Mouse (Mus musculus): Measurements from ENCODE around the gene Lrrc27. TPM values are rescaled to one million over a fixed set of nuclear protein-coding genes. Genes with fewer than 3 reads are reported as not detected.

Gene Lrrc27
- polyA plus RNA-seq, 1 experiment: not detected

DNA sequence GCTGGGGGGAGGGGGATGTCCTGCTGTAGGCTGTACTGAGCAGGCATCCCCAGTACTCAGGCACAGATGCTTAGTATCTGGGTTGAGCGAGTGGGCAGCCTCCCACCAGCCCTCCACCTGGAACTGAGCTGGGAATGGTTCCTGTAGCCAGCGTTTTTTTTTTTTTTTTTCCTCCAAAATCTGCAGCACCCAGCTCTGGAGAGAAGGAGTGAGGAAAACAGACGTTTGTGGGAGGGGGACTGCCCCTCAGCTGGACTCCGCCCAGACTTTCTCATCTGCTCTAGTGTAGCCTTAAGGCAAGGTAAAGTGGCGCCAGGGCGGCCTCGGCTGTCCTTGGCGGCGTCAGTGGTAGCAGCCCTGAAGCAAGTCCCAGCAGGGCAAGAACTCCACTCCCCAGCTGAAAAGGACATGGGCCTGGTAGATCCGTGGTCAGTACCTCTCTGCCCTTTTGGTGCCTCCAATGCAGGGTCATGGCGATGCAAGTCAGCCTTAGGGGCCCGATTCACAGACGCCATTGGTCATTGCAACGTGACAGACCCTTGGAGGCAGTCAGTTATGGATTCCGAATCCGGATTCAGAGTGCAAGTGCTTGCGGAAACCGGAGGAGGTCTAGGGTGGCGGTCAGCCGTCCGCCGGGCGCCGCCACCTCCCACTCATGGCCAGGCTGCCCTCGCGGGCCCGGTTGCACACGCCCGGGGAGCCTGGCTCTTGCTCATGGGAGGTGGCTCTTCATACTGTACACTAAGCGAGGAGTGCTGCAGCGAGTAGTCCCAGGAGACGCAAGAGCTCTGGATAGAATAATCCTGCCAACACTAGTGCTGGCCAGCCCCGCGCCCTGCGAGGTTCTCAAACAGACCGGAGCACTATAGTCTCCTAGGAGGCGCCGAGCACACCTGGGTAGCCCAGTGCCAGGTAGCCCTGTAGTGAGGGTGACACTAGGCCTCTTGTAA is 34.4 kb downstream of the Lrrc27 start:
- peaks cover 38% of the 10 kb centered on the region for H3K27me3 ChIP-seq (ENCODE audit: control insufficient read depth)
- no peaks in the 10 kb centered on the region for H3K9me3 ChIP-seq (ENCODE audit: control insufficient read depth, low read length)
- TF ChIP-seq TAL1 (IDR thresholded peaks at IDR 0.05; ENCODE audit: low read length) (no peak), GATA1 (IDR thresholded peaks at IDR 0.05; ENCODE audit: low read length) (no peak)
- peak overlapping the region; percentile 56 for H3K4me3 ChIP-seq (replicated peaks)
- no peaks in the 10 kb centered on the region for H3K36me3 ChIP-seq (ENCODE audit: control insufficient read depth)
- H3K4me1 ChIP-seq (ENCODE audit: control insufficient read depth): peaks cover 25% of the 10 kb centered on the region

DNA sequence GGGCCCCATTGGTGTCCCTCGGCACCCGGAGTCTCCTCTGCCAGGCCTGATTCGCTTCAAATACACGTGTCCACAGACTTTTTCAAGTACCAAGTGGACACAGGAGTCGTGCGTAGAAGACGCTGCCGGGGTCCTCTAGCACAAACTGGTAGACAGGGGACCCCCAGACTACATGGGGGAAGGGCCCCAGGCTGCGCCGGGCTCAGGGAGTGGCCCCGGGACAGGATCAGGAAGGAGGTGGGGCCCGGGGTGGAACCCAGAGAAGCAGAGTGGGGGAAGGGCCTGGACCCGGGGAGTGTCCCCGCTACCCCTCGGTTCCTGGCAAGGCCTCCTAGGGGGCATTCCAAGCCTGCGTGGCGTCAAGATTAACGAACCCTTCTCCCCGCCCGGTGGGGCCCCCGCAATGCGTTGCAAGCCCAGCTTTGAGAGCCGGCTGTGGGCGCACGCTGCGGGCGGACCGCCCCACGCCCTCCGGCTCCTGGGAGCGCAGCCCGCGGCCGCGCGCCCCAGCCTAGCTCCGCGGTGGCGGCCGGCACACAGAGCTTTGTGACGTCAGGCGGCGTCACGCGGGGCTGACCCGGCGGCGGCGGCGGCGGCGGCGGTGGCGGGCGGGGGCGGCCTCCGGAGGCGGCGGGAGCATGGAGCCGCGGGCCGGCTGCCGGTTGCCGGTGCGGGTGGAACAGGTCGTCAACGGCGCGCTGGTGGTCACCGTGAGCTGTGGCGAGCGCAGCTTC is 35.3 kb downstream of the Lrrc27 start, which contains the start of gene Pwwp2b:
Pwwp2b (plus strand) TSS at position 602 of the 734 bp plus-strand sequence.
- H3K27me3 ChIP-seq (ENCODE audit: control insufficient read depth): peaks cover 38% of the 10 kb centered on the region
- peaks cover 27% of the 10 kb centered on the region for H3K4me1 ChIP-seq (ENCODE audit: control insufficient read depth)
- TF ChIP-seq GATA1 (IDR thresholded peaks at IDR 0.05; ENCODE audit: low read length): no peak
- no peak for TF ChIP-seq TAL1 (IDR thresholded peaks at IDR 0.05; ENCODE audit: low read length)
- H3K36me3 ChIP-seq (ENCODE audit: control insufficient read depth): no peaks in the 10 kb centered on the region
- H3K9me3 ChIP-seq (ENCODE audit: control insufficient read depth, low read length): no peaks in the 10 kb centered on the region
- H3K4me3 ChIP-seq (replicated peaks): peak within 1 kb of the TSS; percentile 56

DNA sequence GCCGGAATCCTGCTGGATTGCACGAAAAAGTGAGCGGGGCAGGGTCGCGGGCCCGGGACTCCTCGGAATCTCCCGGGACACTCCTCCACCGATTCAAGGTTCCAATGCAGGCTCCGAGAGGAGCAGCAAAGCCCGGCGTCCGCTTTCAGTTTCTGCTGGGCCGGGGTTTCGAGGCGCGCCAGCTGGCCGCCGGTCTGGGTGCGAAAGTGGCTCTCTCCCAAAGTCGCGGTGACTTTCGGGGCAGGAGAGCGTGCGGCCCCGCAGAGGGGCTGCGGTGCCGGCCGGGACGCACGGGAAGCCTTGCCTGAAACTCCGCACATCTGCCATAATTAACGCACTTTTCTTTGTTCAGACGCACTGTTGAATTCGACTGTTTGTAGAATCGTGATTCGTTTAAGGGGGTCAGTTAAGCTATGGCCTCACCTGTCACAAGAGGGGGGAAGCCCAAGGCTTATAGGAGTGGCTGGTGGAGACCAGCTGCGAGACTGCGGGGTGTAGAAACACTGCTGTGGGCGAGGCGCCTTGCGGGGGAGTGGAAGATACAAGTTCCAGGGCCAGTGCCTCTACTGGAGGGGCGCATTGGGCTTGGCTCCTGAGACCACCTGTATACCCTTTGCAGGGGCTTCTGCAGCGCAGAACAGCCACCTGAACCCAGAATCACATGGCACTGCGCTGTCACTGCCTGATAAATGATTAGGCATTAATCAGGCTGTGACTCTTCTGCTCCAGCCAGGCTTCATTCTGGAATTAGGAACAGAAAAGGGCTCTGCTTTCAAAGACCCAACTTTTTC is 36.0 kb downstream of the Lrrc27 start:
- TF ChIP-seq GATA1 (IDR thresholded peaks at IDR 0.05; ENCODE audit: low read length): no peak
- TF ChIP-seq TAL1 (IDR thresholded peaks at IDR 0.05; ENCODE audit: low read length): no peak
- peak overlapping the region; percentile 56 for H3K4me3 ChIP-seq (replicated peaks)
- H3K36me3 ChIP-seq (ENCODE audit: control insufficient read depth): no peaks in the 10 kb centered on the region
- peaks cover 38% of the 10 kb centered on the region for H3K27me3 ChIP-seq (ENCODE audit: control insufficient read depth)
- H3K9me3 ChIP-seq (ENCODE audit: control insufficient read depth, low read length): no peaks in the 10 kb centered on the region
- H3K4me1 ChIP-seq (ENCODE audit: control insufficient read depth): peaks cover 27% of the 10 kb centered on the region

DNA sequence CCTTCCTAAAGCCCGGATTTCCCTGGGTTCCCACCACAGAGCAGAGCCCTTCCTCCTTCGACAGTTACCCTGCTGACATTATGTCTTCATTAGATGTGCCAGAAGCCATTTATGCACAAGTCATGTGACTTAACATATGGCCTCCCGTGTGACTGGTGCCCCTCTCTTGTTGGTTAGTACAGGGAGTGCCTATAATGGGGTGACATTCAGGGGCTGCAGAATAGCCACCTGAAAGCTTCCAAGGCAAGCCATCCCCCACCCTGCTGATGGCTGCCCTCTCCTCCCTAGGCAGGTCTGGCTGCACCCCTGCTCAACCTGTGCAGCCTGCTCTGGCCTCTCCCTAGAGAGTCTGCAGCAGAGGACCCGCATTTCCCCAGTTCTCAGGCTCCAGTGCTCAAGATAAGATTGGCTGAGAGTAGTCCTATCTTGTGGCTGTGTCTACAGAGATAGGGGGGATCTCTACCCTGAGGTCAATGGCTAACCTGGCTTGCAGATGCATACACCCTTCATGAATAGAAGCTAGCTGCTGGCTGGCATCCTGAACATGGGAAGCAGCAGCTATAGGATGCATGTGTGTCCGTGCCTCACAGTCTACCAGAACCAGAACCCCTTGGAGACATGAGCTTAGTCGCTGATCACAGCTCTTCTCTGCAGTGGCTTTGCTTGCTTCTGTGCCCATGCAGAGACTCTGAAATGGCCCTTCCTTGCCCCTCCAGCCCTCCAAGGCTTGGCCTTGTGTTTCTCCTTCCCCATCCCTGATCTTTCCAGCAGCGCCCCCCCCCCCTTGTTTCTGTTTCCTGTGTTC is 36.8 kb downstream of the Lrrc27 start:
- no peak for TF ChIP-seq GATA1 (IDR thresholded peaks at IDR 0.05; ENCODE audit: low read length)
- no peak for TF ChIP-seq TAL1 (IDR thresholded peaks at IDR 0.05; ENCODE audit: low read length)
- Histone ChIP-seq H3K27me3 (ENCODE audit: control insufficient read depth) (peaks cover 38% of the 10 kb centered on the region), H3K4me1 (ENCODE audit: control insufficient read depth) (peaks cover 27% of the 10 kb centered on the region), H3K36me3 (ENCODE audit: control insufficient read depth) (no peaks in the 10 kb centered on the region), H3K9me3 (ENCODE audit: control insufficient read depth, low read length) (no peaks in the 10 kb centered on the region), H3K4me3 (replicated peaks) (no peak overlapping the region)

DNA sequence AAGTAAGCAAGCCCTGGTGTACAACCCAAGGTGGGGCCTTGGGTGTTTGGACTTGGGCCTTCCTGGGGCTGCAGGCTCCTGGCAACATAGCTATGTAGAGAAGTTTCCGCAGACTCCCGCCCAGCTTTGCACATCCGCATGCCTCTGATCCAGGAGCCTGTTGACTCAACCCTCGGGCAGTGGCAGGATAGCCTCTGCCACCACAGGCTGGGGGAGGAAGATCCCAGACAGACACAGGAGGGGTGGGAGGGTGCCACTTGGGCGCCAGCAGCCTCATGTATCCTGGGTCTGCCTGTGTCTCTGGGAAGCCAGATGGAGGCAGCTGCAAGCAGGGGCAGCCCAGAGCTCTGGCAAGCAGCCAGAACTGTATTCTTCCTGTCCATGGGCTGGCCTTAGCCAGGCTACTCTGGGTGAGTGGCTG is 39.1 kb downstream of the Lrrc27 start:
- peaks cover 2% of the 10 kb centered on the region; the same call in 1 of the 2 replicates for H3K36me3 ChIP-seq (ENCODE audit: control insufficient read depth)
- H3K27me3 ChIP-seq (ENCODE audit: control insufficient read depth): peaks cover 31% of the 10 kb centered on the region
- peaks cover 27% of the 10 kb centered on the region for H3K4me1 ChIP-seq (ENCODE audit: control insufficient read depth)
- TF ChIP-seq TAL1 (IDR thresholded peaks at IDR 0.05; ENCODE audit: low read length): no peak
- no peak for TF ChIP-seq GATA1 (IDR thresholded peaks at IDR 0.05; ENCODE audit: low read length)
- no peak overlapping the region for H3K4me3 ChIP-seq (replicated peaks)
- no peaks in the 10 kb centered on the region for H3K9me3 ChIP-seq (ENCODE audit: control insufficient read depth, low read length)

DNA sequence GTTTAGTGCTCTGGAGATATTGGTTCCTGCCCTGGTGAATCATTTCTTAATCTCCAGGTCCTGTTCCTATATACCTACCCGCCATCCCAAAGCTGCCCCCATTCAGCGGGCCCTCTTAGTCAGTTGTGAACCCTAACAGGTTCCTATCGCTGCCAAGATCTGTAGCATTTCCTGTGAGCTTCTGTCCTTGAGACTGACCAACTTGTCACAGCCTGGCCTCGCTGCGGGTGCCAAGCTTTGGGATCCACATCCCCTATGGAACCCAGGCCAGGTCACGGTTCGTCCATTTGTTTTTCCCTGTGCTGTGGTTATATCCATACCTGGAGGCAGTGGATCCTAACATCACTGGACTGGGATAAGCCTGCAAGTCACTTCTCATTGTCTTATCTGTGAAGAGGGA is 39.8 kb downstream of the Lrrc27 start:
- Histone ChIP-seq H3K4me3 (replicated peaks) (no peak overlapping the region), H3K9me3 (ENCODE audit: control insufficient read depth, low read length) (no peaks in the 10 kb centered on the region), H3K4me1 (ENCODE audit: control insufficient read depth) (peaks cover 22% of the 10 kb centered on the region), H3K36me3 (ENCODE audit: control insufficient read depth) (peaks cover 2% of the 10 kb centered on the region; the same call in 1 of the 2 replicates), H3K27me3 (ENCODE audit: control insufficient read depth) (peaks cover 24% of the 10 kb centered on the region)
- TF ChIP-seq GATA1 (IDR thresholded peaks at IDR 0.05; ENCODE audit: low read length) (no peak), TAL1 (IDR thresholded peaks at IDR 0.05; ENCODE audit: low read length) (no peak)

DNA sequence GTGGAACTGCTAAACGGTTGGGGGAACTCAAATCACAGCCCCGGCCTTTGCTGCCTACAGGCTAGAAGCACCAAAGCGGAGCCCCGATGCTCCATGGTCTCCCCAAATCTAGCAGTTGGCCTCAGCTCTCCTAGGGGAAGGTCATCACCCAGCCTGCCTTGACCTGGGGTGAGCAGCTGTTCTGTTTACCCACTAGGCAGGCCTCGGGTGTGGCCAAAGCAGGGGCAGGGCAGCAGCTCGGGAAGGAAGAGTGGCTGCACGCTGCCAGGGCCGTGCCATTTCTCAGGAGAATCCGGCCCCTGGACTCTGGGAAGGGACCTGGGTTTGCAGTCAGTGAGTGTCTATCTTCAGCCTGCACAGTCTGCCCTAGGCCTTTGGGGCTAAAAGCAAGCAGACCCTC is 40.2 kb downstream of the Lrrc27 start:
- H3K36me3 ChIP-seq (ENCODE audit: control insufficient read depth): peaks cover 2% of the 10 kb centered on the region; the same call in 1 of the 2 replicates
- H3K4me3 ChIP-seq (replicated peaks): no peak overlapping the region
- no peaks in the 10 kb centered on the region for H3K9me3 ChIP-seq (ENCODE audit: control insufficient read depth, low read length)
- peaks cover 20% of the 10 kb centered on the region for H3K27me3 ChIP-seq (ENCODE audit: control insufficient read depth)
- TF ChIP-seq TAL1 (IDR thresholded peaks at IDR 0.05; ENCODE audit: low read length): no peak
- TF ChIP-seq GATA1 (IDR thresholded peaks at IDR 0.05; ENCODE audit: low read length): no peak
- H3K4me1 ChIP-seq (ENCODE audit: control insufficient read depth): peaks cover 18% of the 10 kb centered on the region

DNA sequence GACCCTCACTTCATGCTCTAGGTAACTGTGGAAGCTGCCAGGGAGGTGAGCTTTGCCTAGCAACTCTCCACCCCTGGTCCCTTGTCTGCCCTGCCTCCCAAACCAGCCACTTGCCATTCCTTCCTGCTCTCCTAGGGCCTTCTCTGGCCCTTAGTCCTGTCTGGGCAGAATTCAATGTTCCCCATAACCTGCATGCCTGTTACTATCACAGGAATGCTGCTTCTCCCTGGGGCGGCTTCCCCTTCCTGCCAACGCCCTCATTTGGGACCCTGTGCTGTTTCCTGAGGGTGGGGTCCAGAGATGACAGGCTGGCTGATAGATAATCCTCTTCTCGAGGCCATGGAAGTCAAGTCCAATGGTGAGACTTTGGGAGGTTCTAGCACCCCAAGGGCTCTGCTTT is 40.7 kb downstream of the Lrrc27 start:
- TF ChIP-seq TAL1 (IDR thresholded peaks at IDR 0.05; ENCODE audit: low read length) (no peak), GATA1 (IDR thresholded peaks at IDR 0.05; ENCODE audit: low read length) (no peak)
- Histone ChIP-seq H3K27me3 (ENCODE audit: control insufficient read depth) (peaks cover 15% of the 10 kb centered on the region), H3K4me3 (replicated peaks) (no peak overlapping the region), H3K36me3 (ENCODE audit: control insufficient read depth) (peaks cover 2% of the 10 kb centered on the region; the same call in 1 of the 2 replicates), H3K9me3 (ENCODE audit: control insufficient read depth, low read length) (no peaks in the 10 kb centered on the region), H3K4me1 (ENCODE audit: control insufficient read depth) (peaks cover 16% of the 10 kb centered on the region)

Data from erythroblast, embryonic 14.5 days (primary cell).